Mouse (Mus musculus) MEL-GATA-1-ER (cell line): ENCODE measurements around the gene Asb16.

Experiments
- DNase-seq: peaks from one replicate; pipeline ENCODE4 v3.0.0-alpha.2; 2012; ENCODE audit warnings: low read depth; ENCODE audit errors: extremely low read depth

The Asb16 gene

GRCm38 (mm10) chr11:102309821-102310617 lies 41.5 kb downstream of the Asb16 start:
- no peak for DNase-seq

- DNase-seq, result no peak
Measured at GRCm38 (mm10) chr11:102310768-102311695, 42.5 kb downstream of the Asb16 start.

GRCm38 (mm10) chr11:102311966-102312365 lies 43.4 kb downstream of the Asb16 start:
- no peak for DNase-seq

- no peak for DNase-seq
Measured at GRCm38 (mm10) chr11:102312586-102312985, 44.0 kb downstream of the Asb16 start.

- DNase-seq, result no peak
Measured at GRCm38 (mm10) chr11:102314321-102314720, 45.8 kb downstream of the Asb16 start.

GRCm38 (mm10) chr11:102315690-102316571 lies 47.4 kb downstream of the Asb16 start:
- DNase-seq, result no peak

- no peak for DNase-seq
Measured at GRCm38 (mm10) chr11:102316572-102317297, 48.2 kb downstream of the Asb16 start.

GRCm38 (mm10) chr11:102317298-102317900 lies 48.9 kb downstream of the Asb16 start:
- DNase-seq, result no peak

- no peak for DNase-seq
Measured at GRCm38 (mm10) chr11:102317901-102318575, 49.5 kb downstream of the Asb16 start.

- DNase-seq, result no peak
Measured at GRCm38 (mm10) chr11:102318576-102319409, 50.2 kb downstream of the Asb16 start.

- DNase-seq, result no peak
Measured at GRCm38 (mm10) chr11:102319410-102319792, 50.9 kb downstream of the Asb16 start, which contains the start of gene Ubtf. Gene Ubtf, minus strand, starts transcription at chr11:102319742.

GRCm38 (mm10) chr11:102319941-102320685 lies 51.6 kb downstream of the Asb16 start:
- DNase-seq, result peak; percentile 84

- no peak for DNase-seq
Measured at GRCm38 (mm10) chr11:102320686-102321005, 52.1 kb downstream of the Asb16 start.

- no peak for DNase-seq
Measured at GRCm38 (mm10) chr11:102321931-102322330, 53.4 kb downstream of the Asb16 start.

- DNase-seq, result no peak
Measured at GRCm38 (mm10) chr11:102323516-102323915, 55.0 kb downstream of the Asb16 start.

GRCm38 (mm10) chr11:102327250-102327649 lies 58.7 kb downstream of the Asb16 start:
- DNase-seq, result no peak

GRCm38 (mm10) chr11:102327839-102328238 lies 59.3 kb downstream of the Asb16 start:
- no peak for DNase-seq
